Mouse (Mus musculus) frontal cortex, adult 2 months (tissue): ENCODE measurements around the gene Ttc9b. TPM values are rescaled to one million over a fixed set of nuclear protein-coding genes. Genes with fewer than 3 reads are reported as not detected.

Experiments used
- DNase-seq, 2 experiments: peaks; one replicate each; pipeline ENCODE4 v3.0.0; 2022; ENCODE audit warnings: low spot score in 1 of 2; ENCODE audit errors: extremely low spot score in 1 of 2
- polyA plus RNA-seq: library from polyadenylated mRNA; depleted of rRNA; stranded (reverse); fragments of >200 nt; gene quantifications from 2 replicates; pipeline ENCODE4 v1.2.3, GENCODE M21; 2012; rRNA removed

The Ttc9b gene
- polyA plus RNA-seq, 1 experiment: 139 TPM

DNA sequence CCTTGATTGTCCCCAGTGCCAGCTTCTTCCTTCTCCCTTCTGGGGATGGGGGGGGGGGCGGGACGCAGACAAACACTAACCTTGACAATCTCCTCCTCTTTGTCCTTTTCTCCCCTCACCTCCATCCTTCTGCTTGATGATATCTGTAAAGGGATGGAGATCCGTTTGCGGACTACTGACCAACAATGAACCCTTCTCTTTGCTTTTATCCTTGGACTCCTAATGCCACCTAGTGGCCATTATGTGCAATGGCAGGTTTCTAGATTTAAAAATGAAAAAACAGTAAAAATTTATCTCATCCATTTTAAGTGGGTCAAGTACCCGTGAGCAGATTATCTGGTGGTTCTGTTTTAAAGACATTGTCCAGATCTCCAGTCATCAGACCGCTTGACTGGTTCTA is 32.0 kb downstream of the Ttc9b start:
- no peak for DNase-seq

DNA sequence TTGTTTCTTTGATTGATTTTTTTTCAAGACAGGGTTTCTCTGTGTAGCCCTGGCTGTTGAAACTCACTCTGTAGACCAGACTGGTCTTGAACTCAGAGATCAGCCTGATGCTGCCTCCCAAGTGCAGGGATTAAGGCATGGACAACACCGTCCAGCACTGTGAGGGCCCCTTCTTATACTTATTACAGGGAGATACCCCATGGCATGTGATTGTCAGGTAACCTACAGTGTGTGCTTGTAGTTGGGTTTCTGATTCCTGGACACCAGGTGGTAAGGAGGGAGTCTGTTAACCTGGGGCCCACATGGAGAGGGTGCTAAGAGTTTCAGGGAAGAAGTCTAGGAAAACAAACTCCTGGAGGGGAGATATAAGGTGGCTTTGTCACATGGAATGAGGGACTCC is 33.3 kb downstream of the Ttc9b start:
- DNase-seq: no peak

DNA sequence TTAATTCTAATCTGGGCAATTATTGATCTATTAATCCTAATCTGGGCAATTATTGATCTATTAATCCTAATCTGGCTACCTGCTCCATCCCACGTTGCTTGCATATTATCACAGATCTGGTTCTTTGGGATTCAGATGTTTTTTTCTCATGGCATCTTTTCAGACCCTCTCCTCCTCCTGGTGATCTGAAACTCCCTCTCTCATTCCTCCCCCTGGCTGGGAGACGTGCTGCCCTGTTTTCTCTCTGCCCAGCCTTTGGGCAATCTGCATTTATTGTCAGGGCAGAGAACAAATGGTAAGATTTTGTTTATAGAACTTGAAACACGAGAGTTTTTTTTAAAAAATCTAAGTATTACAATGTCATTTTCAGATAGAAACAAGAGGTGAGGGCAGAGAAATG is 34.1 kb downstream of the Ttc9b start:
- DNase-seq: no peak

DNA sequence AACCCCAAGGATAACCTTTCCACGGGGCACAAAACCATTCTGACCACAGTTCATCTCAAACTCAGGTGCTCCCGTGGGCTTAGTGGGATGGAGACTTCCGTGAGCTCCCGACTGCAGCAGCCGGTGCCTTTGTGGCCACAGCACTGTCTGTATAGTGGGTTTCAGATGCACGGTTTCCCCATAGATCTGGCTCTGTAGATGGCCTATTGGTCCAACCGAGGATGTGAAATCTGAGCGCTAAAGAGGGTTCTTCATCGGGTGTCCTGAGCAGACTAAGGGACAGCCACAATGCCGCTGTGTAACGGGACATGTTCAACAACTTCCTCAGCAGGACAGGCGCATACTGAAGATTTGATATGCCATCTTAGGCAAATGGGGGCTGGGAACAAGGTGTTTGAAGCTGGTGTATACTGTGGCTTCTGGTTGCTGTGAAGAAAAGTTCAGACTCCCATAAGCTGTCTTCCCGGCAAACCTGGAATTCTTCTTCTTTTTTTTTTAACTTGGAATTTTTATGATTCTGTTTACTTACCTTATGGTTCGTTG is 34.6 kb downstream of the Ttc9b start:
- DNase-seq: no peak

DNA sequence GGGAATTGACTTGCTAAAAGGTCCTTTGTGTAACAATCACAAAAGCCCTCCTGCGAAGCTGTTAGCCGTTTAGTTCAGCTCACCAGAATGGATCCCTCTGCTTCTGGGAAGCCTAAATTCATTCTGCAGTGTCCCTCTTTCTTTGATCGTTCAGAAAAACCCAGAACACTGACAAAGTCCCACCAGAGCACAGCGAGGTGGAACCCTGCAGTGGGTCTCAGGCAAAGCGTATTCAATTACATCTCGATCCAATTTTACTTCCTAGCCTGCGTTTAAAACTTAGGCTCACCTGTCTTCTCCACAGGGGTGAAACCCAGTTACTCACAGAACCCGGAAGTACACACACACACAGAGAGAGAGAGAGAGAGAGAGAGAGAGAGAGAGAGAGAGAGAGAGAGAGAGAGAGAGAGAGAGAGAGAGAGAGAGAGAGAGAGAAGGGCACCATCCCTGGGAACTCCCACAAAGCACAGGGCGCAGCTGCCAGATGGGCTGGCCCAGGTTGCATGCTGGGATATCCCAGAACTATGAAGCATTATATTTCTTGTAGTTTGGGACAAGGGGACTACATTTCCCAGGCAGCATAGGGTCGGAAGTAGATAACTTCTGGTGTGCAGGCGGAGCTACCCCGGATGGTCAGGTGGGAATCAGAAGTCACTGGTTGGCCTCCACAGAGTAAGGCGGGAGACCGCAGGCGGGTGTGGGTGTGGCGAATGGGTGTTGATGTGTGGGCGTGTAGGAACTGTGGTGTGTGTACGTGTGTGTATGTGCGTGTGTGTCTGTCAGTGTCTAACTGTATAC is 35.3 kb downstream of the Ttc9b start, which contains the start of gene Zfp607b:
Gene Zfp607b, plus strand, starts transcription at position 526 of the 798 bp plus-strand sequence.
- DNase-seq: peak; percentile 97

DNA sequence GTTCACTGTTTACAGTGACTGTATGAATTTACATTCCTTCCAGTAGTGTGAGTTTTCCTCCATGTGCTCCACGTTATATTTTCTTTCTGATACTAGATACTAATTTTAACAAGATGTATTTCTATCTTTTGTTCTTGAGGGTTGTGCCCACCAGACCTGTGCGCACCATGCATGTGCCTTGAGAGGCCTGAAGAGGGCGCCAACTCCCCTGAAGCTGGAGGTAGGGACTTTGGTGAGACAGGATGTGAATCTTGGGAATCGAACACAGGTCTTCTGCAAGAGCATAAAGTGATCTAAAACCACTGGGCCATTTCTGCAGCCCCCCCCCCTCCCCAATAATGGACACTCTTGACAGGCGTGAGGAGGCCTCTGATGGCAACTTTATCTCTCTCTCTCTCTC is 37.4 kb downstream of the Ttc9b start:
- no peak for DNase-seq

DNA sequence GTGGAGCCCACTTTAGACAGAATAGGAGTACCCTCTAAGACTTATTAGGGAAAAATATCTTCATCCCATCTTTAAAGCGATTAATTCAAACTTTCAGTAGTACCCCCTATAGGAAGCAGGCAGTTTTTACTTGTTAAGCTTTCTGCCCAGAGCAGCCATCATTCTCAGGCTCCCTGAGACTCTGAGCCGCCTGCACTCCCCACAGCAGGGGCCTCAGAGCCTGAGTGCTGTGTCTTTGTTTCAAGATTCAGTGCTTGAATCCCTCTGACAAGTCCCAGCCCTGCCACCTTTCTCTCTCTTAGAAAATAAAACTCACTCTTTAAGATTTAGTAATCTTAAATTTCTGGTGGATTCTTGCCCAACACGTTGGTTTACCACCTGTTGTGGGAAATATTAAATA is 43.0 kb downstream of the Ttc9b start:
- DNase-seq: no peak

Other genes starting within 250 kb of the Ttc9b start
- gene Sptbn4, start 206.2 kb upstream of the Ttc9b start, polyA plus RNA-seq: 131 and 135 TPM in 2 replicates
- 21.4 and 23.6 TPM in 2 replicates for gene Blvrb, start 205.9 kb upstream of the Ttc9b start, polyA plus RNA-seq
- 3.8 and 5.0 TPM in 2 replicates for gene Sertad3, start 180.1 kb upstream of the Ttc9b start, polyA plus RNA-seq
- gene Sertad1, start 167.0 kb upstream of the Ttc9b start, polyA plus RNA-seq: 14.0 and 16.9 TPM in 2 replicates
- gene Prx, start 154.6 kb upstream of the Ttc9b start, polyA plus RNA-seq: 0.29 and 0.46 TPM in 2 replicates
- gene Hipk4, start 130.6 kb upstream of the Ttc9b start, polyA plus RNA-seq: 0.44 and 0.66 TPM in 2 replicates
- gene Pld3, start 100.7 kb upstream of the Ttc9b start, polyA plus RNA-seq: 933 and 972 TPM in 2 replicates
- 32.0 and 32.3 TPM in 2 replicates for gene 2310022A10Rik, start 100.7 kb upstream of the Ttc9b start, polyA plus RNA-seq
- 114 and 122 TPM in 2 replicates for gene Akt2, start 62.4 kb upstream of the Ttc9b start, polyA plus RNA-seq
- gene Map3k10, start 20.7 kb downstream of the Ttc9b start, polyA plus RNA-seq: 145 and 150 TPM in 2 replicates
- gene Zfp607b, start 35.4 kb downstream of the Ttc9b start, polyA plus RNA-seq: 7.2 and 8.2 TPM in 2 replicates
- 17.6 and 19.6 TPM in 2 replicates for gene Zfp60, start 77.5 kb downstream of the Ttc9b start, polyA plus RNA-seq
- gene Zfp626, start 153.3 kb downstream of the Ttc9b start, polyA plus RNA-seq: 3.6 and 5.0 TPM in 2 replicates
- gene Zfp59, start 184.7 kb downstream of the Ttc9b start, polyA plus RNA-seq: 3.5 and 3.8 TPM in 2 replicates
- gene Zfp607a, start 203.6 kb downstream of the Ttc9b start, polyA plus RNA-seq: 0.61 and 0.98 TPM in 2 replicates